Mouse (Mus musculus) adrenal gland, adult 10 weeks (tissue): ENCODE data around the gene Gimap5. TPM values are rescaled to one million over a fixed set of nuclear protein-coding genes. Genes with fewer than 3 reads are reported as not detected.

Experiments
- polyA plus RNA-seq: library from polyadenylated mRNA; stranded (reverse); fragments of 350-450 nt; fragmentation: Illumina TruSeq; extraction: RNeasy Lipid Tissue Mini Kit (QIAGEN cat#74804); gene quantifications from one replicate; pipeline ENCODE4 v1.2.3, GENCODE M21; 2014; ENCODE audit warnings: low read depth, low replicate concordance

The Gimap5 gene
- polyA plus RNA-seq, result 10.3 TPM

GRCm38 (mm10) chr6:48745959-48746889 is at the start of gene Gimap5:
TSS of gene Gimap5 (plus strand) at chr6:48746197.

GRCm38 (mm10) chr6:48718455-48718854 is 27.5 kb upstream of the Gimap5 start, which contains the start of the genes Gm28053 and Gimap7:
TSS of gene Gm28053 (plus strand) at chr6:48718607.
TSS of gene Gimap7 (plus strand) at chr6:48718621.

GRCm38 (mm10) chr6:48738961-48739779 is 6.8 kb upstream of the Gimap5 start, which contains the start of gene Gimap1:
TSS of gene Gimap1 (plus strand) at chr6:48739054.

GRCm38 (mm10) chr6:48770696-48771095 is 24.7 kb downstream of the Gimap5 start, which contains the start of gene Gimap3:
TSS of gene Gimap3 (minus strand) at chr6:48770851.

Other genes with a start within 250 kb of the Gimap5 start
- 55.5 TPM for gene Atp6v0e2, start 208.6 kb upstream of the Gimap5 start, polyA plus RNA-seq
- gene Lrrc61, start 191.4 kb upstream of the Gimap5 start, polyA plus RNA-seq, result 8.5 TPM
- gene Rarres2, start 173.4 kb upstream of the Gimap5 start, polyA plus RNA-seq, result 7.2 TPM
- gene Gm45021, start 156.6 kb upstream of the Gimap5 start, polyA plus RNA-seq, result not detected
- gene Repin1, start 152.3 kb upstream of the Gimap5 start, polyA plus RNA-seq, result 12.8 TPM
- not detected for gene Gm44965, start 152.3 kb upstream of the Gimap5 start, polyA plus RNA-seq
- 0.12 TPM for gene Zfp775, start 144.1 kb upstream of the Gimap5 start, polyA plus RNA-seq
- gene AI854703, start 119.4 kb upstream of the Gimap5 start, polyA plus RNA-seq, result 0.35 TPM
- 33.4 TPM for gene Gimap8, start 99.0 kb upstream of the Gimap5 start, polyA plus RNA-seq
- 18.7 TPM for gene Gimap9, start 70.1 kb upstream of the Gimap5 start, polyA plus RNA-seq
- 218 TPM for gene Gimap4, start 61.6 kb upstream of the Gimap5 start, polyA plus RNA-seq
- 106 TPM for gene Gimap6, start 38.0 kb upstream of the Gimap5 start, polyA plus RNA-seq
- 4.4 TPM for gene Gm28053, start 27.6 kb upstream of the Gimap5 start, polyA plus RNA-seq
- gene Gimap7, start 27.6 kb upstream of the Gimap5 start, polyA plus RNA-seq, result not detected
- gene Gimap1, start 7.1 kb upstream of the Gimap5 start, polyA plus RNA-seq, result 2.8 TPM
- 1.2 TPM for gene Gimap3, start 24.7 kb downstream of the Gimap5 start, polyA plus RNA-seq
- gene Tmem176a, start 94.7 kb downstream of the Gimap5 start, polyA plus RNA-seq, result 200 TPM
- gene Tmem176b, start 95.3 kb downstream of the Gimap5 start, polyA plus RNA-seq, result 47.6 TPM
- gene Aoc1, start 126.7 kb downstream of the Gimap5 start, polyA plus RNA-seq, result not detected
- not detected for gene 1600015I10Rik, start 183.7 kb downstream of the Gimap5 start, polyA plus RNA-seq
- gene Doxl2, start 228.8 kb downstream of the Gimap5 start, polyA plus RNA-seq, result not detected
- not detected for gene Svs1, start 240.7 kb downstream of the Gimap5 start, polyA plus RNA-seq